Mouse (Mus musculus): ENCODE results near the gene Icam1.

Icam1 gene

DNA sequence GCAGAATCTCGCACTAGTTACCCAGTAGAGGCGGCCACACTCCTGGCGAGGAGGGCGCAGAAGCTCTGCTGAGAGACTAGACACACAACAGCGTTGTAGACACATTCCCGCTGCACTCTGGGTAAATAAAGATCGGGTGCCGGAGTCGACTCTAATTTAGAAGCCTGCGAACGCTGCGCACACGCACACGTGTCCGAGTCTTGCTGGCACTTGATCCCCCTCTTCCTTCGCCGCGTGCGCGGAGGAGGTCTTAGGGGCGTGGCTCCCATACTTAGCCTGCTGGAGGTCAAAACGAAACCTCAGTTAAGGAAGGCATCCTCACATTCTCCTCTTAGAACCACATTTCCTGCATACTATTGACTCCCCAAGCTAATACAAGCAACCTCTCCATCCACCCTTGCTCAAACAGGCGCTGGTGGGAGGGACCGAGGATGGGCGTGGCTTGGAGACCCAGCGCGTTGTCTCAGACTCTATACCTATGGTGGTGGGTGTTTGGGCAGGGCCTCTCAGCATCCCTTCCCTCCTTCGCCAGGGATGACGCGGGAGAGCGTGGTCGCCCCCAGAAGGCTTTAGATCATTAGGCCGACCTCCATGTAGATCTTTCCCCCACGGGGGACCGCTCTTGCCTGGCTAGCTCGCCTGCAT, 15.6 kb downstream of the Icam1 start:
- Histone ChIP-seq H3K36me3 (ENCODE audit: insufficient read depth, low read length) (peaks cover 26% of the 10 kb centered on the region), H3K9me3 (ENCODE audit: low read length) (no peaks in the 10 kb centered on the region), H3K4me1 (replicated peaks; ENCODE audit: low read depth, low read length) (peaks cover 93% of the 10 kb centered on the region), H3K4me3 (replicated peaks; ENCODE audit: low read length) (peak overlapping the region; percentile 87), H3K27me3 (ENCODE audit: insufficient read depth, low read length) (peaks cover 44% of the 10 kb centered on the region)
- TF ChIP-seq CTCF (conservative IDR thresholded peaks at IDR 0.05; ENCODE audit: low read length) (no peak), POU5F1 (IDR thresholded peaks at IDR 0.05; ENCODE audit: borderline replicate concordance, low read length) (no peak), NANOG (IDR thresholded peaks at IDR 0.05; ENCODE audit: borderline replicate concordance, low read length) (no peak)

DNA sequence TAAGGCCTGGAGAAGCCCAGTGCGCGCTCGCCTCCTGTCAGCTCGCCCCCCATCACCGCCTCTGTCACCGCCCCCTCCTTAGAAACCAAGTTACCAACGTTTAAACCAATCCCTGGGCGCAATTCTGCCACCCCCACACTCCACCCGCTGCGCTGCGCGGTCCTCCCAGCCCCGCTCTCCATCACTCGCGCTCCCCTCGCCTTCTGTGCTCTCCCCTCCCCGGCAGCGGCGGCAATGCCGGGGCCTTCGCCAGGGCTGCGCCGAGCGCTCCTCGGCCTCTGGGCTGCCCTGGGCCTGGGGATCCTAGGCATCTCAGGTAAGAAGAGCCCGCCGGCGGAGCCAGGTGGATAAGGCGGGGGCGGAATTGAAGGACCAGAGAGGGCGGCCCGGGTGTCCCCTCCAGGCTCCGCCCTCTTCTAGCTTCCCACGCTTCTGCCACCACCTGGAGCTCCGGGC, 16.1 kb downstream of the Icam1 start, which contains the start of gene Icam5:
TSS of gene Icam5 (plus strand) at position 178 of the 456 bp plus-strand sequence.
- H3K4me3 ChIP-seq (replicated peaks; ENCODE audit: low read length): peak within 1 kb of the TSS; percentile 87
- peaks cover 50% of the 10 kb centered on the region for H3K27me3 ChIP-seq (ENCODE audit: insufficient read depth, low read length)
- peaks cover 93% of the 10 kb centered on the region for H3K4me1 ChIP-seq (replicated peaks; ENCODE audit: low read depth, low read length)
- peaks cover 21% of the 10 kb centered on the region for H3K36me3 ChIP-seq (ENCODE audit: insufficient read depth, low read length)
- TF ChIP-seq CTCF (conservative IDR thresholded peaks at IDR 0.05; ENCODE audit: low read length): no peak
- TF ChIP-seq POU5F1 (IDR thresholded peaks at IDR 0.05; ENCODE audit: borderline replicate concordance, low read length): no peak
- no peak for TF ChIP-seq NANOG (IDR thresholded peaks at IDR 0.05; ENCODE audit: borderline replicate concordance, low read length)
- no peaks in the 10 kb centered on the region for H3K9me3 ChIP-seq (ENCODE audit: low read length)

DNA sequence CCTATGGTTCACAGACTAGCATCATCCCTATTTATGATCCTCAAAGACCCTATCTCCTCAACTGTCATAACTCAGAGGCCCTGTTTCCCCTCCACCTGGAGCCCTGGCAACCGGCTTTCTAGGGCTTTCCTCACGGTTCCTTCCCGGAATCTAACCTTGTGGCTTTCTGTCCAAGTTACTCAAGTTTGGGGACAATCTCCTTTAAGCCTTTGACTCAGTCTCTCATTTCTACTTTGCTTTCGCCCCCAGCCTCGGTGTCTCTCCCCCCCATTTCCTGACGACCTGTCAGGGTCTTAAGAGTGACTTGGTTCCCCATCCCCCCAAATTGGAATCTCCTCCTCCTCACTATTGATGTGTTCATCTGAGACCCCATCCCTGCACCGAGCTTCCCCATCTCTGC, 16.7 kb downstream of the Icam1 start:
- H3K27me3 ChIP-seq (ENCODE audit: insufficient read depth, low read length): peaks cover 56% of the 10 kb centered on the region
- no peaks in the 10 kb centered on the region for H3K9me3 ChIP-seq (ENCODE audit: low read length)
- TF ChIP-seq CTCF (conservative IDR thresholded peaks at IDR 0.05; ENCODE audit: low read length): no peak
- no peak for TF ChIP-seq NANOG (IDR thresholded peaks at IDR 0.05; ENCODE audit: borderline replicate concordance, low read length)
- H3K36me3 ChIP-seq (ENCODE audit: insufficient read depth, low read length): peaks cover 15% of the 10 kb centered on the region
- H3K4me3 ChIP-seq (replicated peaks; ENCODE audit: low read length): peak overlapping the region; percentile 87
- peaks cover 93% of the 10 kb centered on the region for H3K4me1 ChIP-seq (replicated peaks; ENCODE audit: low read depth, low read length)

DNA sequence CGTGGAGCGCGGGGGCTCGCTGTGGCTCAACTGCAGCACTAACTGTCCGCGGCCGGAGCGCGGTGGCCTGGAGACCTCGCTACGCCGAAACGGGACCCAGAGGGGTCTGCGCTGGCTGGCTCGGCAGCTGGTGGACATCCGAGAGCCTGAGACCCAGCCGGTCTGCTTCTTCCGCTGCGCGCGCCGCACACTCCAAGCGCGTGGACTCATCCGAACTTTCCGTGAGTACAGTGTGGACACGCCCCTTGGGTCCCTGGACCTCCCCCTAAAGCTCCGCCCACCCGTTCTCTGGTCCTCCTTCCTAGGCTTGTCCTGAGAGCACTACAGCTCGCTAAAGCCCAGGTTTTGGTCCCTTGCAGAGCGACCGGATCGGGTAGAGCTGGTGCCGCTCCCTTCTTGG, 17.4 kb downstream of the Icam1 start:
- Histone ChIP-seq H3K36me3 (ENCODE audit: insufficient read depth, low read length) (peaks cover 9% of the 10 kb centered on the region), H3K4me1 (replicated peaks; ENCODE audit: low read depth, low read length) (peaks cover 93% of the 10 kb centered on the region)

DNA sequence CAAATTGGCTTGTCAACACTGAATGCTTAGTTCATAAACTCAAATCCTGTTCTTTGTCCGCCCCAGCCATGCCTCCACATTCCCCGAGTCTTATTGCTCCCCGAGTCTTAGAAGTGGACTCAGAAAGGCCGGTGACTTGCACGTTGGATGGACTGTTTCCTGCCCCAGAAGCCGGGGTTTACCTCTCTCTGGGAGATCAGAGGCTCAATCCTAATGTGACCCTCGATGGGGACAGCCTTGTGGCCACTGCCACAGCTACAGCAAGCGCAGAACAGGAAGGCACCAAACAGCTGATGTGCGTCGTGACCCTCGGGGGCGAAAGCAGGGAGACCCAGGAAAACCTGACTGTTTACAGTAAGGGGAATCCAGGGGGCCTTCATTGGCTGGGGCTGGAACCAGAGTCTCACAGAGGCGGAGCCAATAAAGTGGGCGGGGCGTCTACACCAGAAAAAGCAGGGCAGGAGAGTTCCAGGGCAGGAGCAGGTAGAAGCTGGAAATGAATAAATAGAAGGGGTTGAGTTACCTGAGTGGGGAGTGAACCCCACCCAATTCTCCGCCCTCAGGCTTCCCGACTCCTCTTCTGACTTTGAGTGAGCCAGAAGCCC, 18.8 kb downstream of the Icam1 start:
- TF ChIP-seq CTCF (conservative IDR thresholded peaks at IDR 0.05; ENCODE audit: low read length) (no peak), NANOG (IDR thresholded peaks at IDR 0.05; ENCODE audit: borderline replicate concordance, low read length) (no peak), POU5F1 (IDR thresholded peaks at IDR 0.05; ENCODE audit: borderline replicate concordance, low read length) (no peak)
- Histone ChIP-seq H3K4me1 (replicated peaks; ENCODE audit: low read depth, low read length) (peaks cover 86% of the 10 kb centered on the region), H3K27me3 (ENCODE audit: insufficient read depth, low read length) (peaks cover 76% of the 10 kb centered on the region), H3K9me3 (ENCODE audit: low read length) (no peaks in the 10 kb centered on the region), H3K4me3 (replicated peaks; ENCODE audit: low read length) (peak overlapping the region; percentile 72), H3K36me3 (ENCODE audit: insufficient read depth, low read length) (no peaks in the 10 kb centered on the region)

More for the DNA sequence above, 17.4 kb downstream of the Icam1 start:
- TF ChIP-seq CTCF (conservative IDR thresholded peaks at IDR 0.05; ENCODE audit: low read length) (no peak), POU5F1 (IDR thresholded peaks at IDR 0.05; ENCODE audit: borderline replicate concordance, low read length) (no peak), NANOG (IDR thresholded peaks at IDR 0.05; ENCODE audit: borderline replicate concordance, low read length) (no peak)
- H3K27me3 ChIP-seq (ENCODE audit: insufficient read depth, low read length): peaks cover 62% of the 10 kb centered on the region
- H3K9me3 ChIP-seq (ENCODE audit: low read length): no peaks in the 10 kb centered on the region
- H3K4me3 ChIP-seq (replicated peaks; ENCODE audit: low read length): peak overlapping the region; percentile 87

DNA sequence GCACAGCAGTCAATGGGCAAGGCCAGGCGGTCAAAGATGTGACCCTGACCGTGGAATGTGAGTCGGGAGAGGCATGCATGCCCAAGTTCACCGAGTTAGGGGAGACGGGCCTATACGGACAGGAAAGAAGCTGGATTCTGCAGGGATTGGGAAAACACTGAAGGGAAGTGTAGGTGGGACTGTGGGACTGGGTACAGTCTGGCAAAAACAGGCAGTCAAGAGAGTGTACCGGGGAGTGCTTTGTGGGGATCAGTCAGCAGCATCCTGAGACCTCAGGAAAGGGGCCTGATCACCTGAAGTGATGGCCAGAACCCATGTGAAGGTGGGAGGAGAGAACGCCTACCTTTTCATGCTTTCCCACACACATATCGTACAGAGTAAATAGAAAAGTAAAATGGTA, 19.8 kb downstream of the Icam1 start:
- H3K9me3 ChIP-seq (ENCODE audit: low read length): no peaks in the 10 kb centered on the region
- H3K4me3 ChIP-seq (replicated peaks; ENCODE audit: low read length): peak overlapping the region; percentile 72
- peaks cover 76% of the 10 kb centered on the region for H3K4me1 ChIP-seq (replicated peaks; ENCODE audit: low read depth, low read length)
- no peaks in the 10 kb centered on the region for H3K36me3 ChIP-seq (ENCODE audit: insufficient read depth, low read length)
- TF ChIP-seq CTCF (conservative IDR thresholded peaks at IDR 0.05; ENCODE audit: low read length) (no peak), POU5F1 (IDR thresholded peaks at IDR 0.05; ENCODE audit: borderline replicate concordance, low read length) (no peak), NANOG (IDR thresholded peaks at IDR 0.05; ENCODE audit: borderline replicate concordance, low read length) (no peak)
- H3K27me3 ChIP-seq (ENCODE audit: insufficient read depth, low read length): peaks cover 86% of the 10 kb centered on the region

DNA sequence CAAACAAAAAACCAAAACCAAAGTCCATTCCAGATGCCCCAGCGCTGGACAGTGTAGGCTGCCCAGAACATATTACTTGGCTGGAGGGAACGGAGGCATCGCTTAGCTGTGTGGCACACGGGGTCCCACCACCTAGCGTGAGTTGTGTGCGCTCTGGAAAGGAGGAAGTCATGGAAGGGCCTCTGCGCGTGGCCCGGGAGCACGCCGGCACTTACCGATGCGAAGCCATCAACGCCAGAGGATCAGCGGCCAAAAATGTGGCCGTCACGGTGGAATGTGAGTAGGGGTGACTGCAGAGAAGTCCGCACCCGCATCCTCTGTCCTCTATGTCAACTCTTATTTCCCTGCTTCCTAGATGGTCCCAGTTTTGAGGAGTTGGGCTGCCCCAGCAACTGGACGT, 20.4 kb downstream of the Icam1 start:
- H3K27me3 ChIP-seq (ENCODE audit: insufficient read depth, low read length): peaks cover 87% of the 10 kb centered on the region
- TF ChIP-seq CTCF (conservative IDR thresholded peaks at IDR 0.05; ENCODE audit: low read length) (no peak), POU5F1 (IDR thresholded peaks at IDR 0.05; ENCODE audit: borderline replicate concordance, low read length) (no peak), NANOG (IDR thresholded peaks at IDR 0.05; ENCODE audit: borderline replicate concordance, low read length) (no peak)
- no peaks in the 10 kb centered on the region for H3K9me3 ChIP-seq (ENCODE audit: low read length)
- H3K4me3 ChIP-seq (replicated peaks; ENCODE audit: low read length): peak overlapping the region; percentile 72
- no peaks in the 10 kb centered on the region for H3K36me3 ChIP-seq (ENCODE audit: insufficient read depth, low read length)
- peaks cover 72% of the 10 kb centered on the region for H3K4me1 ChIP-seq (replicated peaks; ENCODE audit: low read depth, low read length)

DNA sequence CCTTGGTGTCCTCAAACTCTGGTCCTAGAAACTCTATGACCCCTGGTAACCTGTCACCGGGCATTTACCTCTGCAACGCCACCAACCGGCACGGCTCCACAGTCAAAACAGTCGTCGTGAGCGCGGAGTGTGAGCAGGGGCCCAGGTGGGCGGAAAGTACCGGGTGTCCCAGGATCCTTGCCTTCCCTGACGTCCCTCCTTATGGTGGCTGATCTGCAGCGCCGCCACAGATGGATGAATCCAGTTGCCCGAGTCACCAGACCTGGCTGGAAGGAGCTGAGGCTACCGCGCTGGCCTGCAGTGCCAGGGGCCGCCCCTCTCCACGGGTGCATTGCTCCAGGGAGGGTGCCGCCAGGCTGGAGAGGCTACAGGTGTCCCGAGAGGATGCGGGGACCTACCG, 20.9 kb downstream of the Icam1 start:
- Histone ChIP-seq H3K4me1 (replicated peaks; ENCODE audit: low read depth, low read length) (peaks cover 72% of the 10 kb centered on the region), H3K36me3 (ENCODE audit: insufficient read depth, low read length) (no peaks in the 10 kb centered on the region), H3K27me3 (ENCODE audit: insufficient read depth, low read length) (peaks cover 87% of the 10 kb centered on the region), H3K4me3 (replicated peaks; ENCODE audit: low read length) (peak overlapping the region; percentile 72), H3K9me3 (ENCODE audit: low read length) (no peaks in the 10 kb centered on the region)
- no peak for TF ChIP-seq CTCF (conservative IDR thresholded peaks at IDR 0.05; ENCODE audit: low read length)
- TF ChIP-seq NANOG (IDR thresholded peaks at IDR 0.05; ENCODE audit: borderline replicate concordance, low read length): no peak
- TF ChIP-seq POU5F1 (IDR thresholded peaks at IDR 0.05; ENCODE audit: borderline replicate concordance, low read length): no peak

Measured in E14TG2a.4 (cell line).